In genomic region chr5:118028191-118029034, GRCm38 (mm10) we compare ENCODE assay signal across 8 mouse cellular contexts. TPM values are rescaled to one million over a fixed set of nuclear protein-coding genes. Genes with fewer than 3 reads are reported as not detected.
DNase-seq lines count a peak whose midpoint lies in the region; ATAC-seq and TF ChIP-seq lines count a peak whose summit lies in the region.

No protein-coding gene starts in this region.

- no peaks in the 10 kb centered on the region for H3K36me3 ChIP-seq in kidney, adult 2 months (ENCODE audit: control insufficient read depth, insufficient read depth, low read length)
- no peaks in the 10 kb centered on the region for H3K36me3 ChIP-seq in midbrain, embryonic 12.5 days

- no peaks in the 10 kb centered on the region for H3K27me3 ChIP-seq in kidney, adult 2 months (replicated peaks; ENCODE audit: control insufficient read depth, insufficient read depth, low read length)
- peaks cover 71% of the 10 kb centered on the region for H3K27me3 ChIP-seq in midbrain, embryonic 12.5 days

- peak; percentile 44 for ATAC-seq in granulocyte monocyte progenitor cell, adult 5-6 weeks (replicated peaks; ENCODE audit: poor library complexity, severe bottlenecking)
- ATAC-seq in midbrain, embryonic 12.5 days (ENCODE audit: low FRiP score, low read depth), result no peak

- no peaks in the 10 kb centered on the region for H3K4me1 ChIP-seq in kidney, adult 2 months (ENCODE audit: control insufficient read depth, insufficient read depth, low read length)
- H3K4me1 ChIP-seq in midbrain, embryonic 12.5 days, result peaks cover 51% of the 10 kb centered on the region

- TF ChIP-seq CTCF in kidney, adult 2 months (conservative IDR thresholded peaks at IDR 0.05; ENCODE audit: insufficient read depth, insufficient read length, low read depth, low read length), result no peak

- DNase-seq in cerebellum, adult 11-12 months, result peak; percentile 73
- DNase-seq in cerebellum, adult 8-10 months, result no peak
- peak; percentile 52 for DNase-seq in T-cell, adult 2 months (ENCODE audit: low spot score)
- DNase-seq in kidney, adult 2 months, result peak; percentile 37
- DNase-seq in right cerebral cortex, postnatal 25 days, result no peak
- DNase-seq in frontal cortex, postnatal 25 days (ENCODE audit: low spot score in 2 of 2), result no peak

- H3K9me3 ChIP-seq in midbrain, embryonic 12.5 days, result no peaks in the 10 kb centered on the region

- H3K9ac ChIP-seq in midbrain, embryonic 12.5 days (replicated peaks), result peak overlapping the region; percentile 49

- no peak for TF ChIP-seq POLR2A in kidney, adult 2 months (IDR thresholded peaks at IDR 0.05; ENCODE audit: low read depth, low read length)

- peak overlapping the region; percentile 87 for H3K4me2 ChIP-seq in midbrain, embryonic 12.5 days (replicated peaks)

- WGBS in kidney, adult 2 months, result 1% methylated on average over 76 of the region's 79 CpGs
- WGBS in midbrain, embryonic 12.5 days, result 3% methylated on average over 66 of the region's 79 CpGs

- no peak overlapping the region for H3K27ac ChIP-seq in kidney, adult 2 months (ENCODE audit: insufficient read depth, low read depth, low read length)
- no peak overlapping the region for H3K27ac ChIP-seq in midbrain, embryonic 12.5 days (replicated peaks)

- peak overlapping the region; percentile 57 for H3K4me3 ChIP-seq in kidney, adult 2 months (ENCODE audit: insufficient read depth, low read depth, low read length)
- H3K4me3 ChIP-seq in midbrain, embryonic 12.5 days, result peak overlapping the region; percentile 58

RNA-seq across cellular contexts. Expression of gene Tesc, which starts 0.9 kb away (rescaled TPM):
- 8.5 TPM in 1 of 2 replicates, not detected in the other for total RNA-seq in granulocyte monocyte progenitor cell, adult 5-6 weeks (2014; fragmentation: Nextera tagmentation)
- total RNA-seq in granulocyte monocyte progenitor cell, adult 5-6 weeks (2017), result 0.56 and 0.82 TPM in 2 replicates
- polyA plus RNA-seq in kidney, adult 2 months (2012; rRNA removed), result 33.3 and 38.1 TPM in 2 replicates
- 1.5 and 1.8 TPM in 2 replicates for polyA plus RNA-seq in midbrain, embryonic 12.5 days (2016; fragmentation: Nextera tagmentation; extraction: Ambion mirVana)

RNA-seq across cellular contexts. Expression of gene Fbxo21, which starts 51.9 kb away (rescaled TPM):
- 12.2 and 13.8 TPM in 2 replicates for total RNA-seq in granulocyte monocyte progenitor cell, adult 5-6 weeks (2014; fragmentation: Nextera tagmentation)
- 14.0 and 19.5 TPM in 2 replicates for total RNA-seq in granulocyte monocyte progenitor cell, adult 5-6 weeks (2017)
- polyA plus RNA-seq in kidney, adult 2 months (2012; rRNA removed), result 67.4 and 75.6 TPM in 2 replicates
- polyA plus RNA-seq in midbrain, embryonic 12.5 days (2016; fragmentation: Nextera tagmentation; extraction: Ambion mirVana), result 146 and 153 TPM in 2 replicates

Comparison
In these comparisons a context has a peak if more than half of its experiments do, and no peak if none do; other contexts are left out.
1. DNase-seq: peak in cerebellum, adult 11-12 months (single experiment), T-cell, adult 2 months (single experiment) and kidney, adult 2 months (single experiment); none in cerebellum, adult 8-10 months (single experiment), right cerebral cortex, postnatal 25 days (single experiment) and frontal cortex, postnatal 25 days (0 of 2).
2. RNA of gene Tesc, which starts 0.9 kb away (polyA plus RNA-seq): 33.3 to 38.1 TPM in kidney, adult 2 months; 1.5 to 1.8 TPM in midbrain, embryonic 12.5 days; every median in the first group is over 10 times any median in the second.